Comparison of ENCODE assay signal across 15 mouse cellular contexts in genomic region chr11:45404377-45405029, GRCm38 (mm10).
"Had no signal": no experiment of that assay in that cellular context is flagged by ENCODE, and none has a peak within 500 bp of the region (broad histone marks: within the 10 kb centered on the region; RNA-seq: fewer than 3 reads in every experiment).

No protein-coding gene starts in this region.

- H3K9me3 ChIP-seq: liver, embryonic 12.5 days; lung, embryonic 15.5 days; midbrain, embryonic 12.5 days; neural tube, embryonic 12.5 days; stomach, embryonic 15.5 days had no signal

- H3K36me3 ChIP-seq: liver, embryonic 12.5 days; lung, embryonic 15.5 days; midbrain, embryonic 12.5 days; neural tube, embryonic 12.5 days; stomach, embryonic 15.5 days had no signal

- DNase-seq: kidney, adult 8-10 months; kidney, postnatal 25 days; lung, postnatal 14 days; right cerebral cortex, postnatal 4 days; spleen, adult 18-20 months; thymus, adult 2 months; thymus, postnatal 25 days had no signal

- H3K27me3 ChIP-seq: liver, embryonic 12.5 days; lung, embryonic 15.5 days; midbrain, embryonic 12.5 days; neural tube, embryonic 12.5 days; stomach, embryonic 15.5 days had no signal

- H3K9ac ChIP-seq: liver, embryonic 12.5 days; lung, embryonic 15.5 days; midbrain, embryonic 12.5 days; neural tube, embryonic 12.5 days; stomach, embryonic 15.5 days had no signal

- ATAC-seq: intestine, postnatal 0 days; liver, embryonic 12.5 days had no signal

- H3K4me1 ChIP-seq: liver, embryonic 12.5 days; lung, embryonic 15.5 days; midbrain, embryonic 12.5 days; neural tube, embryonic 12.5 days; stomach, embryonic 15.5 days had no signal

- H3K4me2 ChIP-seq: liver, embryonic 12.5 days; lung, embryonic 15.5 days; midbrain, embryonic 12.5 days; neural tube, embryonic 12.5 days; stomach, embryonic 15.5 days had no signal

- H3K27ac ChIP-seq: left cerebral cortex, adult 2 months; liver, embryonic 12.5 days; lung, embryonic 15.5 days; midbrain, embryonic 12.5 days; neural tube, embryonic 12.5 days; stomach, embryonic 15.5 days had no signal

- H3K4me3 ChIP-seq: left cerebral cortex, adult 2 months; liver, embryonic 12.5 days; lung, embryonic 15.5 days; midbrain, embryonic 12.5 days; myocyte; neural tube, embryonic 12.5 days; stomach, embryonic 15.5 days had no signal
